Mouse (Mus musculus) hindbrain, embryonic 15.5 days (tissue): ENCODE measurements at regions not wholly inside any gene's neighbourhood (a gene's known extent, or its start where the extent isn't known, plus 50 kb on each side); places are given as distances from the start of the nearest gene placed in this dataset.

ENCODE experiments used
- ATAC-seq: fragments of 200-750 bp; cut with Nextera tagmentation; 2 replicates; pipeline ENCODE4 v1.8.0; 2017; ENCODE audit warnings: low read depth, moderate number of reproducible peaks, moderate TSS enrichment; ENCODE audit not compliant: low FRiP score
- H3K27ac ChIP-seq: fragments of 300-500 bp; sonication (generic); replicated peaks from 2 replicates; pipeline ENCODE4 v1.5.1; 2015; ENCODE audit warnings: mild to moderate bottlenecking, inconsistent platforms
- H3K27me3 ChIP-seq: fragments of 300-500 bp; sonication (generic); 2 replicates; pipeline ENCODE4 v1.6.1; 2015; ENCODE audit warnings: control low read depth, inconsistent platforms
- H3K36me3 ChIP-seq: fragments of 300-500 bp; sonication (generic); 2 replicates; pipeline ENCODE4 v1.6.1; 2015; ENCODE audit warnings: control low read depth, inconsistent platforms
- H3K4me1 ChIP-seq: fragments of 300-500 bp; sonication (generic); replicated peaks from 2 replicates; pipeline ENCODE4 v1.6.1; 2015; ENCODE audit warnings: control low read depth, inconsistent platforms
- H3K4me2 ChIP-seq: fragments of 300-500 bp; sonication (generic); 2 replicates; pipeline ENCODE4 v1.6.1; 2015; ENCODE audit warnings: moderate library complexity, mild to moderate bottlenecking, inconsistent platforms
- H3K4me3 ChIP-seq: fragments of 300-500 bp; sonication (generic); 2 replicates; pipeline ENCODE4 v1.5.1; 2015; ENCODE audit warnings: mild to moderate bottlenecking, inconsistent platforms
- H3K9ac ChIP-seq: fragments of 300-500 bp; sonication (generic); 2 replicates; pipeline ENCODE4 v1.6.1; 2015; ENCODE audit warnings: inconsistent platforms
- H3K9me3 ChIP-seq: fragments of 300-500 bp; sonication (generic); 2 replicates; pipeline ENCODE4 v1.6.1; 2016; ENCODE audit warnings: control low read depth, inconsistent platforms
- WGBS: fragments of 180-500 bp; shearing (Covaris S2); methylation state at CpG from one replicate; pipeline ENCODE4 v1.1.7; 2015; 5-methylcytosine and 5-hydroxymethylcytosine counted together

DNA sequence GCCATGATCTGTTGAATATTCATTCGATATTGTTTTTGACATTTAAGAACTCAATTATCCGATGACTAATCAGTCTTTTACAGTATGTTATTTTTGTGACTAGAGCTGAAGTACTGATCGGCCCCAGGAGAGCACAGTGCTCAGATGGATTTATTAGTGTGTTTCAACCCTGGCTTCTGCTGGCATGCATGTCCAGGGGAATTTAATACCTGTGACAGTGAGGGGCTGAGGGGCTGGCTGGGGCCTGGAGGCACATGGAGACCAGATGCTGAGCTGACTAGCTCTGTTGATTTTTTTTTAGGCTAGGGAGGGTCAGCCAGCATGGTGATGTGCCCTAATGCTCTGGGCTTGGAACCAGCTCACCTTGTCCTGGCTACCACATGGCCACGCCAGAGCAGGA is 199.2 kb upstream of the Nxpe4 start:
- H3K36me3 ChIP-seq = no peaks in the 10 kb centered on the region
- ATAC-seq = no peak
- WGBS = 60% methylated on average over 4 of the region's 4 CpGs
- no peak overlapping the region for H3K9ac ChIP-seq
- no peak overlapping the region for H3K4me2 ChIP-seq
- H3K4me3 ChIP-seq = no peak overlapping the region
- no peaks in the 10 kb centered on the region for H3K27me3 ChIP-seq
- H3K4me1 ChIP-seq = peaks cover 4% of the 10 kb centered on the region
- H3K9me3 ChIP-seq = no peaks in the 10 kb centered on the region
- H3K27ac ChIP-seq = no peak overlapping the region

DNA sequence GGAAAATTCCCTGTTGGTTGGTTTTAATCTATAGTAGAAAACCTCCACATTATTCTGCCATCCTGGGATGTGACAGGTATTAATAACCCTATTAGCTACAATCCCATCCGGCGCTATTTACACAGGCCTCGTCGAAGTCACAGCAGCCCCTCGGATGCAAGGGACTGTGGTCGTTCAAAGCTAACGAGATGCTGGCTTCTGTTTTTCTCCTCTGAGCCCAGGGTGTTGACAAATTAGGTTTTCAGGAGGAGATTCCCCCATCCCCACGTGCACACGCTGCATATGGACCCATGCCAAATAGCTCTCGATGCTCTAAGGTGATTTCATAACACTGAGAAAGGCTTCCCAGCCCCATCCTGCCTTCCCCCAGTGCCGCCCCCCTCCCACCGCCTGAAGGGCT is 188.7 kb upstream of the Nxpe4 start:
- Histone ChIP-seq H3K4me1 (peaks cover 4% of the 10 kb centered on the region), H3K27ac (0 out of 2 replicates have a peak overlapping the region, but pooled peaks have one; percentile 34), H3K9me3 (no peaks in the 10 kb centered on the region), H3K36me3 (no peaks in the 10 kb centered on the region), H3K27me3 (no peaks in the 10 kb centered on the region), H3K4me2 (no peak overlapping the region), H3K9ac (no peak overlapping the region), H3K4me3 (no peak overlapping the region)
- peak; percentile 51; the same call in 1 of the 2 replicates for ATAC-seq
- 29% methylated on average over 12 of the region's 12 CpGs for WGBS

DNA sequence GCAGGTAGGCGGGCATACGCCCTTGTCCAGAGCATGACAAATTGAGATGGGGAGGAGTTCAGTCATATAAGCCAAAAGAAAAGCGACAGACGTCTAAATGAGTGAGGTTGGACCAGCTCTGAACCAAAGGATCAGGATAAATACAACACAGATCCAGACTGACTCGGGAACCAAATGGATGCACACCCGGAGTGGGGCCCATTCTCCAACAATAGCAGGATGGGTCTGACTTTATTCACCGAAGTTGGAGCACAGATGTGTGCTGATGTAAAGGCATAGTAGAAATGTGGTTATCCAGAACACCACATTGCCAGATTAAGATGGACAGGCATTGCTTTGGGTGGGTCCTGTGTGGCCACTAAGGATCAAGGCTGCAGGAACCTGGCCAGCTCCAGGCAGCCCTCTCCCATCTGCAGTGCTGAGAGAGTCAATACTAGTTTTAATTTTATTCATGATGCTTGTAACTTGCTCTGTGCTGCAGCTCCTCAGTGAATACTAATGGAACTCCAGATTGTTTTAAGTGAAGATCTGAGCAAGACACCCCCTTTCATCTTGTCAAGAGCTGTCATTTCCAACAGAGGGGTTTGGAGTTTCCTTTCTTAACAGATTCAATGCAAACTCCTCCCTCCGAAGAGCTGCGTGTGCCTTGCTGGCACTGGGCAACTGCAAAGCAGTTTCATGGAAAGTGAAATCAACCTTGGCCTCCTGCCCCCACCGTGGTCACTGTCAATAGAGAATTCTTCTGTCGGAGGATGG is 176.3 kb upstream of the Nxpe4 start:
- H3K4me1 ChIP-seq = 0 out of 2 replicates have a peak, but pooled peaks cover 2% of the 10 kb centered on the region
- no peak overlapping the region for H3K27ac ChIP-seq
- 0 out of 2 replicates have a peak overlapping the region, but pooled peaks have one; percentile 9 for H3K4me2 ChIP-seq
- H3K9me3 ChIP-seq = no peaks in the 10 kb centered on the region
- H3K27me3 ChIP-seq = no peaks in the 10 kb centered on the region
- H3K36me3 ChIP-seq = no peaks in the 10 kb centered on the region
- H3K9ac ChIP-seq = no peak overlapping the region
- WGBS = 39% methylated on average over 11 of the region's 11 CpGs
- no peak overlapping the region for H3K4me3 ChIP-seq
- ATAC-seq = peak; percentile 84

DNA sequence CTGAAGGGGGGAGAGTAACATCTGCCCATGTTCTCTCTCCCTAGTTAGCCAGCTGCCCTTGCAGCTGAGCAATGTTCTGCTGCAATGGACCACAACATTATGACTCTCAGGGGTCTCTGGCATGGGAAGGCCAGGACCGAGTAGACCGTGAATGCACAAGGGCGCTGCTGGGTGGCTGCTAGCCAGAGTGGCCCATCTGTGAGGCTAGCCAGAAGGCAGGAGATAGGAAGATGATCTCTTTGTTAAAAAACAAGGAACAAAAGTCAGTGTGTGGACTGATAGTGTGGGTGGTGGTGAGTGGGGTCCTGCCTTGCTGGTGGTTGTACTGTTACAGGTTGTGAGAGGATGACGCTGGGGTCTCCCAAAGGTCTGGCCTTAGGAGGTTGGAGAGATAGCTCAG is 174.6 kb upstream of the Nxpe4 start:
- H3K27me3 ChIP-seq = no peaks in the 10 kb centered on the region
- H3K4me3 ChIP-seq = no peak overlapping the region
- H3K27ac ChIP-seq = no peak overlapping the region
- H3K9ac ChIP-seq = no peak overlapping the region
- H3K4me1 ChIP-seq = 0 out of 2 replicates have a peak, but pooled peaks cover 2% of the 10 kb centered on the region
- H3K36me3 ChIP-seq = no peaks in the 10 kb centered on the region
- no peak overlapping the region for H3K4me2 ChIP-seq
- H3K9me3 ChIP-seq = no peaks in the 10 kb centered on the region
- no peak for ATAC-seq
- WGBS = 81% methylated on average over 4 of the region's 4 CpGs

DNA sequence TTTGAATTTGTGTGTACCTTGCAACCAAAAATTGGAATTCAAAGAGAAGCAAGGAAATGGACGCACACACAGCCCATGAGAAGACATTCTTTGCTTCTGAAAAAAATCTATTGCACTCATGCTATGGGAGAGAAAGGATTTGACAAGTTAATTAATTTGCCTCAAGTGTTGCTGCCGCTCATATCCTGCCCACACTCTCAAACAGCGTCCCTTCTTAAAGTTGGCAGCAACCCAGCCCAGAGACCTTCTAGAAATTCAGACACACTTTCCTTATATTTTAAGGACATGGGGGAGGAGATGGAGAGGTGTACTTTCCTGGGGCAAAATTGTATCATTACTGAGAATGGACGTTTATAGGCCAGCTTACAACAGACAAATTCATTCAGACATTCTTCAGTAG is 167.2 kb upstream of the Nxpe4 start:
- no peak for ATAC-seq
- Histone ChIP-seq H3K27ac (no peak overlapping the region), H3K4me3 (no peak overlapping the region), H3K9ac (no peak overlapping the region), H3K27me3 (no peaks in the 10 kb centered on the region), H3K4me1 (no peaks in the 10 kb centered on the region), H3K9me3 (no peaks in the 10 kb centered on the region), H3K36me3 (no peaks in the 10 kb centered on the region), H3K4me2 (no peak overlapping the region)
- 49% methylated on average over 4 of the region's 4 CpGs for WGBS

DNA sequence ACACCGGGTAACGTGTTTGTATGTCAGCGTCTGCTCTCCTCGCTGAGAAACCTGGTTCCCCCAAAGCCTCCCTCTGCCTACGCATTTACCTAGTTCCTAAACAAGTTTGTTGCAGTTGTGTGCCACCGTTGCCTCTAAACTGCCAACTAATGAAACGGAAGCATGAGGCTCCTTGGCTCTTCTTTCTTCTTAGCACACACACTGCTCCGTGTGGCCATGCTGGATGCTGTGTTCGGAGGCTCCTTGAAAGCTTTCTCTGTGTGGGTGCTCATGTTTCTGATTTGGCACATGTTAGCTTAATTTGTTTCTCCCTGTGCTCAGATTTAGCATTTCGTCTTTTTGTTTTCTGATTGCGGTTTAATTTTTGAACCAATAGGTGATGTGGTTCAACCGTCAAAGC is 162.2 kb upstream of the Nxpe4 start:
- WGBS = 89% methylated on average over 12 of the region's 12 CpGs
- H3K27ac ChIP-seq = no peak overlapping the region
- no peaks in the 10 kb centered on the region for H3K27me3 ChIP-seq
- no peak overlapping the region for H3K4me3 ChIP-seq
- ATAC-seq = no peak
- H3K4me1 ChIP-seq = no peaks in the 10 kb centered on the region
- H3K36me3 ChIP-seq = no peaks in the 10 kb centered on the region
- H3K9ac ChIP-seq = no peak overlapping the region
- H3K4me2 ChIP-seq = no peak overlapping the region
- H3K9me3 ChIP-seq = no peaks in the 10 kb centered on the region

DNA sequence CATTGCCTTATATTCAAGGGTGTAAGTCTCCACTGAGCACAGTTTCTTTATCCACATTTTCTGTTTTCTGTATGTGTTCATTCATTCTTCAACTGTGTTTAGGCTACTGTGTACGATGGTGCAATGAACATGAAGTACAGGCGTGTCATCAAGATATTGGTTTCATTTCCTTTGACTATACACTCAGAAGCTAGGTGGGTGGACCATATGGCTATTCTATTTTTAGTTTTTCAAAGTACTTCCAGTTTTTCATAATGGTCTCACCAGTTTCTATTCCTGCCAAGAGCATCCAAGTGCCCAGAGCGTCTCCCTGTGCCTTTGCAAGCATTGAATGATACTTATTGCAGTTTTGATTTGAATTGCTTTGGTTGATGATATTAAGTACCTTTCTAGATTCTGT is 132.8 kb upstream of the Nxpe4 start:
- ATAC-seq = no peak
- H3K27ac ChIP-seq = no peak overlapping the region
- H3K4me1 ChIP-seq = peaks cover 4% of the 10 kb centered on the region; the same call in 1 of the 2 replicates
- H3K36me3 ChIP-seq = no peaks in the 10 kb centered on the region
- H3K27me3 ChIP-seq = no peaks in the 10 kb centered on the region
- no peak overlapping the region for H3K4me2 ChIP-seq
- no peak overlapping the region for H3K9ac ChIP-seq
- H3K9me3 ChIP-seq = no peaks in the 10 kb centered on the region
- H3K4me3 ChIP-seq = no peak overlapping the region
- WGBS = 91% methylated on average over 3 of the region's 3 CpGs

DNA sequence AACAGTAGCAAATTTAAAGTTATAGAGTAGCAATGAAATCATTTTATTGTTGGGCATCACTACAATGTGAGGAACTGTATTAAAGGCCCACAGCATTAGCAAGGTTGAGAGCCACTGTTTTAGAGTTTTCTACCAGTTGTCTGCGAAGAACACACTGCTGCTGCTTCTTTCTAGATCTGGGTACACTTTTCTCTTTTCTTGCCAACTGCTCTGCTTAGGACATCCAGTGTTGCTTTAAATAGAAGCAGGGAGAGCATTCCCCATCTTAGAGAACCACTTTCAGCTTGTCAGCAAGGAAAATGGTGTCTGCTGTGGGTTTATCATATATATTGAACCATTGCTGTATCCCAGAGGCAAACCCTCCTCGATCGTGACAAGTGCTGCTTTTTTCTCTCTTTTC is 131.0 kb upstream of the Nxpe4 start:
- H3K9ac ChIP-seq = no peak overlapping the region
- H3K4me3 ChIP-seq = no peak overlapping the region
- no peak overlapping the region for H3K27ac ChIP-seq
- ATAC-seq = no peak
- WGBS = 81% methylated on average over 3 of the region's 3 CpGs
- no peak overlapping the region for H3K4me2 ChIP-seq
- H3K27me3 ChIP-seq = no peaks in the 10 kb centered on the region
- H3K4me1 ChIP-seq = 0 out of 2 replicates have a peak, but pooled peaks cover under 1% of the 10 kb centered on the region
- no peaks in the 10 kb centered on the region for H3K36me3 ChIP-seq
- no peaks in the 10 kb centered on the region for H3K9me3 ChIP-seq

DNA sequence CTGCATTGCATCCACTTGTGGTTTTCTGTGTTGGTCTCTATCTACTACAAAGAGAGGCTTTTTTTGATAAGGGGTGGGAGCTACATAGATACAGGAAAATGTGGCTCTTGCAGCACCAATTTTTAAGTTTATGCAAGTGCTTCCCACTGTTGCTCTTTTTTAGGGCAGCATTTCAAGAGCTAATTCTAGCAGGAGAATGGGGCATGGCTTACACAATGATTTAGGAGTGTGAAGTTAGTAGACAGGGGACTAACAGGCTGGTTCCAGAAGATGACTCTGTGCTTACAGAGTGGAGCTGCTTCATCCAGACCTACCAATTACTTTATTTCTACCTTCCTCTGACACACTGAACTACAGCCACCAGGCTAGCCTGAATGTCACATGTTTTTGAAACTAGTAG is 125.9 kb upstream of the Nxpe4 start:
- H3K27ac ChIP-seq = no peak overlapping the region
- no peak for ATAC-seq
- H3K4me3 ChIP-seq = no peak overlapping the region
- no peak overlapping the region for H3K4me2 ChIP-seq
- H3K9ac ChIP-seq = no peak overlapping the region
- H3K4me1 ChIP-seq = no peaks in the 10 kb centered on the region
- H3K36me3 ChIP-seq = no peaks in the 10 kb centered on the region
- H3K9me3 ChIP-seq = no peaks in the 10 kb centered on the region
- H3K27me3 ChIP-seq = no peaks in the 10 kb centered on the region

DNA sequence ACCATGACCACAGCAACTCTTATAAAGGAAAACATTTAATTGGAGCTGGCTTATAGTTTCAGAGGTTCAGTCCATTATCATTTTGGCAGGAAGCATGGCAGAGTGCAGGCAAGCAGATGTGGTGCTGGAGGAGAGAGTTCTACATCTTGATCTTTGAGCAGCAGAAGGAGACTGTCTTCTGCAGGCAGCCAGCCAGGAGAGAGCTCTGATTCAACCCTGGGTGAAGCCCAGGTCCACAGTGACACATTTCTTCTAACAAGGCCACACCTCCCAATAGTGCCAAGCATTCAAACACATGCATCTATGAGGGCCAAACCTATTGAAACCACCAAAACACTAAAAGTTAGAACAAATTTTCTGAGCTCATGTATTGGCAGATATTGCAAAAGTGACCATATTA is 117.0 kb upstream of the Nxpe4 start:
- no peak for ATAC-seq
- Histone ChIP-seq H3K4me2 (no peak overlapping the region), H3K27me3 (no peaks in the 10 kb centered on the region), H3K9ac (no peak overlapping the region), H3K4me1 (no peaks in the 10 kb centered on the region), H3K27ac (no peak overlapping the region), H3K9me3 (no peaks in the 10 kb centered on the region), H3K36me3 (no peaks in the 10 kb centered on the region), H3K4me3 (no peak overlapping the region)

DNA sequence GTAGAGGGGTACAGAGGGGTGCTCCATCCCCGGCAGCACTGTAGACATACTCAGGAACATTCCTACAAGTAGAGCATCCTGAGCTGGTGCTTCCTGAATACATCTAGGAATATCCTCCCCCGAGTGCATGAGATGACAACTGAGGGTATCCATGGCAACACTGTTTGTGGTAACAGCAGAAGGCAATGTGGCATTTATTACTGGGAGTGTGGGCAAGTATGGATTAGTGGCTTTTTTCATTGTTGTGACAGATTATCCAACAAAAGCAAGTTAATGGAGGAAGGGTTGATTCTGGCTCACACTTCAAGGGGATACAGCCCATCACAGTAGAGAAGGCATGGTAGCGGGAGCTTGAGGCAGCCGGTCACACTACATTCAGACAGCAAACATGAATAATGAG is 114.0 kb upstream of the Nxpe4 start:
- Histone ChIP-seq H3K9ac (no peak overlapping the region), H3K4me3 (no peak overlapping the region), H3K27ac (no peak overlapping the region), H3K27me3 (no peaks in the 10 kb centered on the region), H3K9me3 (no peaks in the 10 kb centered on the region), H3K36me3 (no peaks in the 10 kb centered on the region), H3K4me1 (no peaks in the 10 kb centered on the region), H3K4me2 (no peak overlapping the region)
- WGBS = 52% methylated on average over 4 of the region's 4 CpGs
- ATAC-seq = no peak

DNA sequence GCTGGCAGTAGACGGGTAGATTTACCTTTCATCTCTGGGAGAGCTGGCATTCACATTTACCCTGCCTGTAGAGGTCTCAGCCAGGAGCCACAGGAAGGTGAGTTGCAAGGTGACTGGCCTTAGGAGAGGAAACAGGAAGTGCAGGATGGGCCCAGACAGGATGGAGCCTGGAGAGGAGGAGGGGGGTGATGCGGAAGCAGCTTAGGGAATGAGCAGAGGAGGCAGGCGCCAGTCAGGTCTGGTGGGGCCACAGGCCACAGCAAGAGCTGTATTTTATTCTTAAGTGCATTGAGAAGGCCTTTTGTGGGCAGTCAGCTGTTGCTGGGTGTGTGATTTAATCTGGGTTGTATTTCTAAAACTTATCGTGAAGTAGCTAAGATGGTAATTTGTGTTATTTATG is 108.2 kb upstream of the Nxpe4 start:
- Histone ChIP-seq H3K27ac (no peak overlapping the region), H3K4me3 (no peak overlapping the region), H3K9me3 (no peaks in the 10 kb centered on the region), H3K4me2 (no peak overlapping the region), H3K9ac (no peak overlapping the region), H3K36me3 (no peaks in the 10 kb centered on the region), H3K4me1 (peaks cover 8% of the 10 kb centered on the region), H3K27me3 (no peaks in the 10 kb centered on the region)
- ATAC-seq = no peak
- 87% methylated on average over 4 of the region's 4 CpGs for WGBS

DNA sequence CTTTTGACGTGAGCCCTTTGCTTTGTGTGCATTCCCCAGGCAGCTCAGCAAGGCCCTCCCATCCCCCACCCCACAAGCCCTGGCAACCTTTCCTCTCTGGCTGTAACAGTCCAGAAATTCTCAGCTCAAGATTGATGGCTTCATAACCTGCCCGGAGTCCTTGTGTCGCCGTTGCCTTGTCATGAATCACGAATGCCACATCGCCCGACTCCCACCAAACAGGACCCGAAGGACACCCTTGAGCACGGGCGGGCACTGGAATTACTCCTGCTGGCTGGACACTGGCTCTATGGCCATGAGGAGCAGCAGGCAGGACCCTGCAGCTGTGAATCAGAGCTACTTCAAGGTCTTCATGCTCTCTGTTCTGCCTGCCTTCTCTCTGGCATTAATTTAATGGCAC is 106.6 kb upstream of the Nxpe4 start:
- Histone ChIP-seq H3K9ac (no peak overlapping the region), H3K4me2 (no peak overlapping the region), H3K4me3 (no peak overlapping the region), H3K27ac (no peak overlapping the region), H3K27me3 (no peaks in the 10 kb centered on the region), H3K4me1 (peaks cover 19% of the 10 kb centered on the region), H3K9me3 (no peaks in the 10 kb centered on the region), H3K36me3 (no peaks in the 10 kb centered on the region)
- no peak for ATAC-seq
- 50% methylated on average over 10 of the region's 10 CpGs for WGBS
